Mouse (Mus musculus): ENCODE measurements around the gene Traf7.

DNA sequence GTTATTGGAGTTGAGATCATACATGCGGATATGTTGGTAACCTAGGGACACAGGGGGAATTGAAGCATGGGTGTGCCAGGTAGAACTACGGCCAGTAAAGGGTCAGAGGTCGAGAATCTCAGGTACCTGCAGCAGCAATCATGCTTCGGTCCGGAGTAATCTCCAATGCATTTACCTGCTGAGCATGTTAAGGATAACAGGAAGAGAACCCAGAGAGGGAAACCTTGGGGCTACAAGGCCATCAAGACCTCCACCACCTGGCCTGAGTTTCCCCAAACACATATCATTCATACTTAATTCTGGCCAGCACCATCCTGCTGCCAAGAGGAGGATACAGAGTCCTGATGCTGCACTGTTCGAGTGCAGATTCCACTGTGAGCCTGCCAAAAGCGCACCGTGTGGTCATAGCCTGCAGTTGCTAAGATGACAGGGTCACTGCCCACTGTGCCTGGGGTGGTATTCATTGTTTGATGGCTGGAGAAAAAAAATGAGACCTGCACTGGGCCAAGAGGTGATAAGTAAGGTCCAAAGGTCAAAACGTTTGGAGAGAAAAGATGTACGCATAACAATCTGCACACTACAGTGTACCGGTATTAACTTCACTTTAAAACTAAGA, 49.6 kb downstream of the Traf7 start:
- no peak for TF ChIP-seq CTCF (IDR thresholded peaks at IDR 0.05; ENCODE audit: control insufficient read depth, insufficient read depth, low read length)
- TF ChIP-seq POLR2A (IDR thresholded peaks at IDR 0.05; ENCODE audit: borderline replicate concordance, control insufficient read depth, low read depth, low read length) = no peak
